Mouse (Mus musculus): ENCODE measurements at regions not wholly inside any gene's neighbourhood (a gene's known extent, or its start where the extent isn't known, plus 50 kb on each side); places are given as distances from the start of the nearest gene placed in this dataset.
"Not testable (repeated sequence)": the region's sequence is repeated elsewhere in the genome, so short reads cannot be mapped to it uniquely, and the experiment has no call there.

- not testable (repeated sequence) for DNase-seq (ENCODE audit: low spot score); H3K27me3 ChIP-seq (replicated peaks; ENCODE audit: control insufficient read depth, insufficient read depth, low read length); H3K4me3 ChIP-seq (ENCODE audit: low read depth, low read length); H3K4me1 ChIP-seq (ENCODE audit: control insufficient read depth, insufficient read depth, low read length); H3K9ac ChIP-seq (ENCODE audit: low read length); H3K4me2 ChIP-seq (ENCODE audit: low read length); ATAC-seq; H3K36me3 ChIP-seq (ENCODE audit: control insufficient read depth, insufficient read depth, low read length); H3K27ac ChIP-seq (ENCODE audit: low read depth, low read length); H3K9me3 ChIP-seq (replicated peaks; ENCODE audit: control insufficient read depth, low read length)
- 97% methylated on average over 5 of the region's 9 CpGs for WGBS
These were observed 458.3 kb upstream of the Nrxn1 start for GRCm38 (mm10) chr17:91551058-91551691.

GRCm38 (mm10) chr17:91531488-91531887 is 438.6 kb upstream of the Nrxn1 start:
- H3K36me3 ChIP-seq (ENCODE audit: control insufficient read depth, insufficient read depth, low read length) = no peaks in the 10 kb centered on the region
- H3K9ac ChIP-seq (ENCODE audit: low read length) = no peak overlapping the region
- DNase-seq (ENCODE audit: low spot score) = no peak
- no peaks in the 10 kb centered on the region for H3K9me3 ChIP-seq (replicated peaks; ENCODE audit: control insufficient read depth, low read length)
- no peaks in the 10 kb centered on the region for H3K27me3 ChIP-seq (replicated peaks; ENCODE audit: control insufficient read depth, insufficient read depth, low read length)
- no peak overlapping the region for H3K4me2 ChIP-seq (ENCODE audit: low read length)
- no peak for ATAC-seq
- WGBS = 84% methylated on average over 1 of the region's 1 CpGs
- H3K4me1 ChIP-seq (ENCODE audit: control insufficient read depth, insufficient read depth, low read length) = no peaks in the 10 kb centered on the region
- H3K4me3 ChIP-seq (ENCODE audit: low read depth, low read length) = no peak overlapping the region
- no peak overlapping the region for H3K27ac ChIP-seq (ENCODE audit: low read depth, low read length)

- H3K9me3 ChIP-seq (replicated peaks; ENCODE audit: control insufficient read depth, low read length) = no peaks in the 10 kb centered on the region
- no peak overlapping the region for H3K9ac ChIP-seq (ENCODE audit: low read length)
- DNase-seq (ENCODE audit: low spot score) = no peak
These were observed 424.4 kb upstream of the Nrxn1 start for GRCm38 (mm10) chr17:91517256-91517655.

More at GRCm38 (mm10) chr17:91517256-91517655, 424.4 kb upstream of the Nrxn1 start:
- Histone ChIP-seq H3K27me3 (replicated peaks; ENCODE audit: control insufficient read depth, insufficient read depth, low read length) (no peaks in the 10 kb centered on the region), H3K36me3 (ENCODE audit: control insufficient read depth, insufficient read depth, low read length) (no peaks in the 10 kb centered on the region), H3K4me2 (ENCODE audit: low read length) (no peak overlapping the region), H3K27ac (ENCODE audit: low read depth, low read length) (no peak overlapping the region), H3K4me3 (ENCODE audit: low read depth, low read length) (no peak overlapping the region), H3K4me1 (ENCODE audit: control insufficient read depth, insufficient read depth, low read length) (no peaks in the 10 kb centered on the region)
- no peak for ATAC-seq
